Mouse (Mus musculus): ENCODE measurements at regions not wholly inside any gene's neighbourhood (a gene's known extent, or its start where the extent isn't known, plus 50 kb on each side); places are given as distances from the start of the nearest gene placed in this dataset.

DNA sequence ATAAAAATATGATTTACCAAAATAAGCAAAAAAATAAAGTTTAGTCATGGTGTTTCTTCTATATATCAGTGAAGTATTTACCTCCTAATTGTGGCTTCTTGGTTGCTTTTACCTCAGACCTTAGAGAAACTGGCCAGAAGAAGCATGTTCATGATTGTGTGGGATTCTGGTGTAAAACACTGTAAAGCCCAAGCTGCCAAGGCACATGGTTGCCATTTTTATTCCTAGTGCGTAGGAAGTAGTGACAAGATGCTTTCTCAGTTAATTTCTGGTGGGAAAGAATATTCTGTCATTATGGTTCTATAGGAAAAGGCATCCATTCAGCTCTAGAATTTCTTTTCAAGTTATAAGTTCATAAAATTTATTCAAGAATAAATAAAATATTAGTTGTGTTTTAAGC lies 805.2 kb downstream of the Olfm4 start:
- no peak overlapping the region for H3K9ac ChIP-seq (replicated peaks)
- no peak overlapping the region for H3K4me2 ChIP-seq (replicated peaks)
- no peak for ATAC-seq
- 89% methylated on average over 1 of the region's 1 CpGs for WGBS
- no peaks in the 10 kb centered on the region for H3K27me3 ChIP-seq
- no peak overlapping the region for H3K27ac ChIP-seq
- H3K36me3 ChIP-seq = no peaks in the 10 kb centered on the region
- no peaks in the 10 kb centered on the region for H3K4me1 ChIP-seq (replicated peaks)
- no peak overlapping the region for H3K4me3 ChIP-seq (replicated peaks)
- H3K9me3 ChIP-seq = no peaks in the 10 kb centered on the region

DNA sequence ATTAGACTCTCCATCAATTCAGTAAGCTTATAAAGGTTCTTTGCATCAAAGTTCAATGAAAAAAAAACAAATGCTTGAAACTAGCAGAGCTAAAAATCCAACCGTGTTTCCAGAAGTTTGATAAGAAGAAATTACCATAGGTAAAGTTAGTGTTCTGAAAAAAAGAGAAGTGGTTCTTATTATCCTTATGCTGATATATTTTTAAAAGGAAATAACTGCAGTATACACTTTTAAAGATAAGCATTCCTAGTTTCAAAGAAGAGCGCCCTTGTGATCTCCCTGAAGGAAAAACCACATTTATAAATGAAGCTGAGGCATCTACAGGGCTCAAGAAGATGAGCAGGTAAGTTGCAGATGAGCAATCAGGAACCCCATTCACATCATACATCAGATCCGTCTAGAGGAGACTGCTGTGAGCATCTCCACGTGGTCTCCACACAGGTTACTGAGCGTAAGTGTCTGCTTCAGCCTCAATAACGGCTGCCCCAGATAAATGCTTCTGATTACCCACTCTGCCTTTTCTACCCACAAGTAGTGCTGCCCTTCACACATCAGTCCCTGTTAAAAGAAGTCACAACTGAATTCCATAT lies 815.6 kb downstream of the Olfm4 start:
- H3K36me3 ChIP-seq = no peaks in the 10 kb centered on the region
- H3K4me3 ChIP-seq (replicated peaks) = no peak overlapping the region
- H3K27ac ChIP-seq = no peak overlapping the region
- H3K4me2 ChIP-seq (replicated peaks) = no peak overlapping the region
- H3K9me3 ChIP-seq = no peaks in the 10 kb centered on the region
- H3K9ac ChIP-seq (replicated peaks) = no peak overlapping the region
- WGBS = 92% methylated on average over 6 of the region's 6 CpGs
- ATAC-seq = no peak
- H3K27me3 ChIP-seq = no peaks in the 10 kb centered on the region
- no peaks in the 10 kb centered on the region for H3K4me1 ChIP-seq (replicated peaks)

DNA sequence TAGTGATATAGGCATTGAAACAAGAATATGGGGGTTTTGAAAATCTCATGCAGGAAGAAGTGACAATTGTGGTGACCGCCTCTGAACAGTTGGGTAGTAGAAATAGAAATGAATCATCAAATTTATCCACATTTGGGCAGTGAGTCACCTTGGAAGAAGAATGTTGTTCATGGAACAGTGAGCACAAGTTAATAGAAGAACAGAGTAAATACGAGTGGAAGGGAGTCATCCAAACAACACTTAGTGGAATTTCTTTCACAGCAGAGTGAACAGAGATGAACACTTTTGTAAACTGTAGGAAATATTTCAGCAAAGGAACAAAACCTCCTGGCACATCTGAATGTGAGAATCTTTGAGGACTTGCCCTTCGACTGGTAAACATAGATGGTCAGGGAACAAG lies 846.6 kb downstream of the Olfm4 start:
- H3K9me3 ChIP-seq = no peaks in the 10 kb centered on the region
- no peak overlapping the region for H3K4me2 ChIP-seq (replicated peaks)
- no peaks in the 10 kb centered on the region for H3K27me3 ChIP-seq
- H3K36me3 ChIP-seq = no peaks in the 10 kb centered on the region
- ATAC-seq = no peak
- H3K4me1 ChIP-seq (replicated peaks) = no peaks in the 10 kb centered on the region
- 81% methylated on average over 3 of the region's 3 CpGs for WGBS
- H3K27ac ChIP-seq = no peak overlapping the region
- no peak overlapping the region for H3K4me3 ChIP-seq (replicated peaks)
- no peak overlapping the region for H3K9ac ChIP-seq (replicated peaks)

DNA sequence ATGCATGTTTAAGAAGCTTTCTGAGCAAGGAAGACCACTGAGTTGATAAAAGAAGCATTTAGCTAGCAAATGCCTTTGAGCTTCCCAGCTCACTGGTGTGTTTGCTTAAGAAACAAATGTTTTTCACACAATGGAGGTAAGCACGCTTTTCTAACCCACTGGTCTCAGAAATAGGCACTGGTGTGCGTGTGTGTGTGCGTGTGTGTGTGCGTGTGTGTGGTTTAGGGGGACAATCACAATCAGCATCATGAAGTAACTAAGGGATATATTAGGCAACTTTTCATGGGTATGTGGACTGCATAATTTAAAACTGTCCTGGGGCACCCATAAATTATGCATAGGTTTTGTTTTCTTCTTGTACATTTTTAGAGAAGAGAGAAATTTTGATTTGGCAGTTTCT lies 860.7 kb downstream of the Olfm4 start:
- H3K9me3 ChIP-seq = no peaks in the 10 kb centered on the region
- H3K4me1 ChIP-seq (replicated peaks) = peaks cover 17% of the 10 kb centered on the region
- H3K9ac ChIP-seq (replicated peaks) = no peak overlapping the region
- no peak overlapping the region for H3K4me2 ChIP-seq (replicated peaks)
- no peaks in the 10 kb centered on the region for H3K36me3 ChIP-seq
- H3K27ac ChIP-seq = no peak overlapping the region
- H3K4me3 ChIP-seq (replicated peaks) = no peak overlapping the region
- no peaks in the 10 kb centered on the region for H3K27me3 ChIP-seq
- 41% methylated on average over 4 of the region's 4 CpGs for WGBS
- no peak for ATAC-seq

DNA sequence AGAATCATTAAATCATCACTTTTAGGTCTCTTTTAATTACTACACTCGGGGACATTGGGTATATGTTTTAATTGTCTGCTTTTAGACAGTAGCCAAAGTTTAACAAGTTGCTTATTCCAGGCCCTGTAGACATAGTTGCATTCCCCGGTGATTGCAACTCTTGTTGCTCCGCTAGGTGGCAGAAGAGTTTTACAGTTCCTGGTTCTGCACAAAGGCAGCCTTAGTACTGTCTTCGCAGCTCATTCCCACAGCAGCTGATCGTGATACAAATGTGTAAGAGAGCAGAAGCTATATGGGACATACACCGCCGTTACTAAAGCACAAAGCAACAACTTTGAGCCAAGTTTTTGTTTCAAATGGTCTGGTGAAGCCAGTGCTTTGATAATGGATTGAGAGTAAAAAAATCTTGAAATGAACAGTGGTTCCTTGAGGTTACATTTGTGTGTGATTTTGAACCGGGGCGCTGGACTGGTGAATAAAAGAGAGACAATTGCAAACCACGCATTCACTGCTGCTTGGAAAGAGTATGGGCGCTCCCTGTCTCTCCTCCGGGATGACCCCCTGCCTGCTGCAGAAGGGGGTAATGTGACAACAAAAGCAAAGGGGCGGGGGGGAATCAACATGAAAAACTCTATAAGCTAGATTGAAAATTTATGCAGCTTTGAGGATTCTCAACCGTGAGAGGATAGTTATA lies 861.8 kb downstream of the Olfm4 start:
- peak overlapping the region; percentile 53 for H3K4me2 ChIP-seq (replicated peaks)
- peak overlapping the region; percentile 30 for H3K4me3 ChIP-seq (replicated peaks)
- H3K4me1 ChIP-seq (replicated peaks) = peaks cover 17% of the 10 kb centered on the region
- H3K36me3 ChIP-seq = no peaks in the 10 kb centered on the region
- no peaks in the 10 kb centered on the region for H3K27me3 ChIP-seq
- H3K9me3 ChIP-seq = no peaks in the 10 kb centered on the region
- whole genome bisulfite sequencing = 6% methylated on average over 14 of the region's 14 CpGs
- ATAC-seq = peak; percentile 92
- H3K27ac ChIP-seq = peak overlapping the region; percentile 83
- peak overlapping the region; percentile 51; the same call in 1 of the 2 replicates for H3K9ac ChIP-seq (replicated peaks)

DNA sequence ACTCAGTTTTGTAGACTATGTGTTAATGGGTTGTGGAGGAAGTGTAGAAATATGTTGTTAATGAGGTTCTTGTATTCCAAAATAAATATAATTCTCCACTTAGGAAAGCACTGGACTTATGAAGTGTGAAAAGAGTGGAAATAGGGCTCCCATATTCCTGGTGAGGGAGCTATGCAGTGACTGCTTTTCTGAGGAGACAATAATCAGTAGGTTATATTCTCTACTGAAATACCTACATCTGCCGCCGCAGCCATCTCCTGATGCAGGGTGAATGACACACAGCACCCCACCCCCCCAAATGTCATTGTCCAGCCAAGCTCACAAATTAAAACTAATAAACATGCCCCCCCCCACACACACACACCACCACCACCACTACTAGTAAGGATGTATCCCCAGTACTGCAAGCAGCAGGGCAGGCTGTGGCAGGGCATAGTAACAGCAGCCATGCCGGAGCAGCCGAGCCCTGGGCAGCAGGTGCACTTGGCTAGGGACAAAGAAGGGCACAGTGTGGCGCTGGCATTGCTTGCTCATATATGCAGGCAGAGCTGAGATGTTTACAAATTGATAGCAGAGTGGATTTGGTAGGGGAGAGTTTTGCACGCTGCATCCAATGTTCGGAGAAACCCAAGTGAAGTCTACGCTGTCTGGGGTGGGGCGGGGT lies 862.7 kb downstream of the Olfm4 start:
- peak; percentile 88 for ATAC-seq
- H3K9me3 ChIP-seq = no peaks in the 10 kb centered on the region
- H3K9ac ChIP-seq (replicated peaks) = peak overlapping the region; percentile 51; the same call in 1 of the 2 replicates
- peak overlapping the region; percentile 53 for H3K4me2 ChIP-seq (replicated peaks)
- H3K27ac ChIP-seq = peak overlapping the region; percentile 83
- H3K27me3 ChIP-seq = no peaks in the 10 kb centered on the region
- peaks cover 17% of the 10 kb centered on the region for H3K4me1 ChIP-seq (replicated peaks)
- 64% methylated on average over 9 of the region's 9 CpGs for WGBS
- H3K36me3 ChIP-seq = no peaks in the 10 kb centered on the region
- H3K4me3 ChIP-seq (replicated peaks) = no peak overlapping the region; the same call in 1 of the 2 replicates
